Mouse (Mus musculus) embryonic facial prominence, embryonic 10.5 days (tissue): ENCODE measurements around the gene Lrrc7. TPM values are rescaled to one million over a fixed set of nuclear protein-coding genes. Genes with fewer than 3 reads are reported as not detected.

ENCODE experiments used
- DNase-seq: peaks from one replicate; pipeline ENCODE4 v3.0.0-alpha.2; 2017; ENCODE audit warnings: low spot score
- H3K27ac ChIP-seq: fragments of 300-500 bp; sonication (generic); replicated peaks from 2 replicates; pipeline ENCODE4 v1.5.1; 2016; ENCODE audit warnings: mild to moderate bottlenecking
- H3K27me3 ChIP-seq: fragments of 300-500 bp; sonication (generic); replicated peaks from 2 replicates; pipeline ENCODE4 v1.6.1; 2016; ENCODE audit warnings: low read depth, mild to moderate bottlenecking; ENCODE audit not compliant: poor library complexity, severe bottlenecking
- H3K36me3 ChIP-seq: fragments of 300-500 bp; sonication (generic); replicated peaks from 2 replicates; pipeline ENCODE4 v1.6.1; 2016; ENCODE audit warnings: mild to moderate bottlenecking, moderate library complexity
- H3K4me1 ChIP-seq: fragments of 300-500 bp; sonication (generic); 2 replicates; pipeline ENCODE4 v1.6.1; 2016
- H3K4me3 ChIP-seq: fragments of 300-500 bp; sonication (generic); 2 replicates; pipeline ENCODE4 v1.5.1; 2016; ENCODE audit warnings: mild to moderate bottlenecking, moderate library complexity
- H3K9me3 ChIP-seq: fragments of 300-500 bp; sonication (generic); 2 replicates; pipeline ENCODE4 v1.6.1; 2016; ENCODE audit warnings: mild to moderate bottlenecking
- WGBS: fragments of 180-500 bp; shearing (Covaris S2); methylation state at CpG from one replicate; pipeline ENCODE4 v1.1.7; 2016; 5-methylcytosine and 5-hydroxymethylcytosine counted together
- polyA plus RNA-seq: library from polyadenylated mRNA; unstranded; fragments of >200 nt; fragmentation: Nextera tagmentation; extraction: Ambion mirVana; gene quantifications from 2 replicates; pipeline ENCODE4 v1.2.1, GENCODE M21; 2016

Gene Lrrc7
- polyA plus RNA-seq, 1 experiment from 2014 or later, result 0.37 TPM

DNA sequence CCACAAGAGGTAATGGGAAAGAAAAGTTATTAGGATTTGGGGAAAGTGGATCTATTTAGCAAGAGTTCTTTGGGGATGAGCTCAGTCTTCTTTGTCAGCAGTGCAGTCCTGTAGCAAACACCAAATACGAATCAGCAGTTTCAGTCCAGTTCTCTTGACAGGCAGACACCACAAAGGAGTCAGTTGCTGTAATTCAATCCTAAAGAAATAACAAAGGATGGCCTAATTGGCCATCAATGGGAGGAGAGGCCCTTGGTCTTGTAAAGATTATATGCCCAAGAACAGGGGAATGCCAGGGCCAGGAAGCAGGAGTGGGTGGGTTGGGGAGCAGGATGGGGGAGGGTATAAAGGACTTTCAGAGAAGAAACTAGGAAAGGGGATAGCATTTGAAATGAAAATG lies 33.5 kb downstream of the Lrrc7 start:
- DNase-seq, result no peak
- Histone ChIP-seq H3K27me3 (no peaks in the 10 kb centered on the region), H3K36me3 (no peaks in the 10 kb centered on the region), H3K9me3 (no peaks in the 10 kb centered on the region), H3K4me1 (peaks cover 3% of the 10 kb centered on the region; the same call in 1 of the 2 replicates), H3K4me3 (no peak overlapping the region), H3K27ac (no peak overlapping the region)
- WGBS, result 60% methylated on average over 1 of the region's 1 CpGs

DNA sequence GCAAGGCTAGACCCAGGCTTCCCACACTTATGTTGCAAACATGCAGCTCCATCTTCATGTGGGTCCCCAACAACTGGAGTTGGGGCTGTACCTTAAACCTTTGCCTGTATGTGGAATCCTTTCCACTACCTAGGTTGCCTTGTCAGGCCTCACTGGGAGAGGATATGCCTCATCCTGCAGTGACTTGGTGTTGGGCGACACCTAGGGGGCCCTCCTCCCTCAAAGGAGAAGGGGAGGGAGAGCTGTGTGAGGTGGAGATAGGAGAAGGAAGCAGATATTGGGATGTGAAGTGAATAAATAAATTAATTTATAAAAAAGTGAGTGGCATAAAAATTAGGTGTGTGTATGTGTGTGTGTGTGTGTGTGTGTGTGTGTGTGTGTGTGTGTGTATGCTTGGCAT lies 68.3 kb downstream of the Lrrc7 start:
- no peaks in the 10 kb centered on the region for H3K27me3 ChIP-seq
- no peaks in the 10 kb centered on the region for H3K36me3 ChIP-seq
- H3K27ac ChIP-seq, result no peak overlapping the region
- no peaks in the 10 kb centered on the region for H3K4me1 ChIP-seq
- DNase-seq, result no peak
- H3K4me3 ChIP-seq, result no peak overlapping the region
- no peaks in the 10 kb centered on the region for H3K9me3 ChIP-seq
- WGBS, result 76% methylated on average over 1 of the region's 1 CpGs

DNA sequence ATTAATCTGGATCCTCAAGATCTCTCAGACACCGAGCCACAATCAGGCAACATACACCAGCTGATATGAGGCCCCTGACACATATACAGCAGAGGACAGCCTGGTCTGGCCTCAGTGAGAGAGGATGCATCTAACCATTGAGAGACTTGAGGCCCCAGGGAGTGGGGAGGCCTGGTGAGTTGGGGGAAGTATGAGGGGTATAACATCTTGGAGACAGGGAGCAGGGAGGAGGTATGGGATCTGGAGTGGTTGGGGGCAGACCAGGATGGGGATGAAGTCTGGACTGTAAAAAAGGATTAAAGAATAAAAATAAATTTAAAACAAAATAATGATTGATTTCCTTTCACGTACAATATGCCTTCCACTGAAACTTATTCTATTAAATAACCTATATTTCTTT lies 82.3 kb downstream of the Lrrc7 start:
- Histone ChIP-seq H3K4me1 (no peaks in the 10 kb centered on the region), H3K4me3 (no peak overlapping the region), H3K36me3 (no peaks in the 10 kb centered on the region), H3K27ac (no peak overlapping the region), H3K9me3 (no peaks in the 10 kb centered on the region), H3K27me3 (no peaks in the 10 kb centered on the region)
- no peak for DNase-seq
- WGBS, result 87% methylated on average over 2 of the region's 2 CpGs

DNA sequence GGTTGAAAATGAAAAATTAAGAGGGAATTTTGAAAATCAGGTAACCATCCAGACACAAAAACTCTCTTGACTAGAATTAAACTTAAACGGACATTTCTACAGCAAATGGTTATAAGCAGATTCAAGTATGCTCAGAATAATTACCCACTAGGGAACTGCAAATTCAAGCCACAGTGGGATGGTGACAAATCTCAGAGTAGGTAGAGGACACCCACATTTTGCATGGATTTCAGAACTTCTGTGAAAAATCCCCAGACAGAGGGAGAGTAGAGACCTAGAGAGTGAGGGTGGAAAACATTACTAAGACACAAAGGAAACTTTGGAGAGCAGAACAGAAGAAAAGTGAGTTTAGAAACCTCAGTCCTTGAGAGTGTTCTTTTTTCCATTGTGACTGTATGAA lies 161.4 kb downstream of the Lrrc7 start:
- H3K27me3 ChIP-seq, result no peaks in the 10 kb centered on the region
- WGBS, result 88% methylated on average over 1 of the region's 1 CpGs
- no peaks in the 10 kb centered on the region for H3K4me1 ChIP-seq
- H3K4me3 ChIP-seq, result no peak overlapping the region
- H3K9me3 ChIP-seq, result peaks cover 3% of the 10 kb centered on the region; the same call in 1 of the 2 replicates
- no peak for DNase-seq
- no peaks in the 10 kb centered on the region for H3K36me3 ChIP-seq
- no peak overlapping the region for H3K27ac ChIP-seq

DNA sequence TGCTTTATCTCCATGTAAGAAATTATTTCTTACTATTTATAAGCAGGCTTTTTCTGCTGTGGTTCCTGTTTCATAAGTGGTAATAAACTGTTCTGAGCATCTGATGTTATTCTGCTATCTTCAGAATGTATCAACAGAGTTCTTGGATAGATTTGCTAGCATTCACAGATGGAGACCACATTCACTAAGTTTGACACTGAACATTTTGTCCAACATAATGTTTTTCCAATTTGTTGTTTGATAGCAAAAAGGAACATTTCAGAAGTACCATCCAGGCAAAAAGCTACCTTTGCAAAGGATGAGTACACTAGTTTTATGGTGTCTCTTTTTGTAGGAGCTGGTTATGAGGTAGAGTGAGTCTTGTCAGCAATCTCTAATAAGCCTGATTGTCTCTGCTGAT lies 170.5 kb downstream of the Lrrc7 start:
- Histone ChIP-seq H3K4me3 (no peak overlapping the region), H3K27me3 (no peaks in the 10 kb centered on the region), H3K4me1 (no peaks in the 10 kb centered on the region), H3K36me3 (no peaks in the 10 kb centered on the region), H3K27ac (no peak overlapping the region), H3K9me3 (no peaks in the 10 kb centered on the region)
- no peak for DNase-seq

DNA sequence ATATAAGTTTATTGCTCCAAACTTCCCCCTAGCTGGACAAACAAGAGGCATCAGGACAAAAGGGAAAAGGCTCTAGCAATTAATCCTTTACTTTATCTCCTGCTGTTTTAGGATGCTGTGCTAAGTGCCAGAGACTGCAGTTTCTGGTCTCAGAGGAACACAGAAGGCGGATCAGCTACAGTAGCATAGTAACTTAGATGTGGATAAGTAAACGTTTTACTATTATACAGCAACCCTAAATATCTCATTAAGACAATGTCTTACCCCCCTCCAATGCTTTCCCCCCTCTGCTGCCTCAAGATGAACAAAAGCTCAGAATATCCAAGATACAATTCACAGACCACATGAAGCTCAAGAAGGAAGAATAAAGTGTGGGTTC lies 174.0 kb downstream of the Lrrc7 start:
- Histone ChIP-seq H3K36me3 (no peaks in the 10 kb centered on the region), H3K27ac (no peak overlapping the region), H3K27me3 (no peaks in the 10 kb centered on the region), H3K9me3 (no peaks in the 10 kb centered on the region), H3K4me3 (no peak overlapping the region), H3K4me1 (no peaks in the 10 kb centered on the region)
- 49% methylated on average over 2 of the region's 2 CpGs for WGBS
- no peak for DNase-seq

DNA sequence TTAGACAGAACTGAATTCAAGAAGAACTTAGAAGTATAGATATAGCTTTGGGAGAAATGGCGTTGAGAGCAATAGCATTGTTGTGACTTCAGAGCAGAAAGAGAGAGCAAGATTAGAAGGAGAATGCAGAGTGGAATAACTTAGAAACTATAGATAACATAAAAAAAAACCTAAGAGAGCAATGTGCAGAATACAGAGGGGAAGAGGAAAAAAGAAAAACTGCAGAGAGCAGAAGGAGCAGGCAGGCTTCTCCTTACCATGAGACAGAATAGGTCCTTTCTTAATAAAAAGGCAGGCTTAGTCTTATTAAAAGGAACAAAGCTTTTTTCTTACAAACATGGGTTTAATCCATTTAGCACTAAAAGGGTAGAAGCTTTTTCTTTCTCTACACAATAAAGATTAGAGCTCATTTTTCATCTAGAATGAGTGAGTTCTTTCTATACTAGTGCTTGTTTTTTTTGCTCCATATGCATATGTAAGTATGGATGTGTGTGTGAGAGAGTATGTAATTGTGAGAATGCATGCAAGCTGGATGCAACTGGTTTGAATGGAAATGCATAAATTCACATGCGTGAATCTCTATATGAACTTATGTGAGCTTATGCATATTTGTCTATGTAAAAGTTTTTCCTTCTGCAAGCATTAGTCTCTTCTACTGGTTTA lies 174.5 kb downstream of the Lrrc7 start:
- DNase-seq, result no peak
- H3K27me3 ChIP-seq, result no peaks in the 10 kb centered on the region
- WGBS, result 86% methylated on average over 2 of the region's 2 CpGs
- no peaks in the 10 kb centered on the region for H3K36me3 ChIP-seq
- H3K4me1 ChIP-seq, result no peaks in the 10 kb centered on the region
- no peaks in the 10 kb centered on the region for H3K9me3 ChIP-seq
- H3K27ac ChIP-seq, result no peak overlapping the region
- no peak overlapping the region for H3K4me3 ChIP-seq

DNA sequence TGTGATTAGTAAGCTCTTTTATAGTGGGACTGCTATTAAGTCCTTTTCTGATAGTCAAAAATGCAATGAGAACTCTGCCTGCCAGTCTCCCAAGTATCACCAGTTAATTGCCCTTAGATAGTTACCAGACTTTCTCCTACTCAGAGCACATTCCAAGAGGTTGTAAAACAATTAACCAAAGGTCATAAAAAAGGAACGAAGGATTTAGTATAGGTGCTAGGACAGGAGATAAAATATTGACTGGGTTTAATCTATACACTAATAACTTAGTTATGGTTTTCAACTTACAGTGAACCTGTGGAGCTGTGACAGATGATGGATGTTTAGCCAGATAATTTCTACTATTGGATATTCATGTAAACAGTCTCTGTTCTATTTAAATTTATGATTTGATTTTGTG lies 175.2 kb downstream of the Lrrc7 start:
- no peaks in the 10 kb centered on the region for H3K4me1 ChIP-seq
- WGBS, result 48% methylated on average over 1 of the region's 1 CpGs
- no peaks in the 10 kb centered on the region for H3K9me3 ChIP-seq
- DNase-seq, result no peak
- no peak overlapping the region for H3K27ac ChIP-seq
- no peak overlapping the region for H3K4me3 ChIP-seq
- no peaks in the 10 kb centered on the region for H3K27me3 ChIP-seq
- H3K36me3 ChIP-seq, result no peaks in the 10 kb centered on the region

DNA sequence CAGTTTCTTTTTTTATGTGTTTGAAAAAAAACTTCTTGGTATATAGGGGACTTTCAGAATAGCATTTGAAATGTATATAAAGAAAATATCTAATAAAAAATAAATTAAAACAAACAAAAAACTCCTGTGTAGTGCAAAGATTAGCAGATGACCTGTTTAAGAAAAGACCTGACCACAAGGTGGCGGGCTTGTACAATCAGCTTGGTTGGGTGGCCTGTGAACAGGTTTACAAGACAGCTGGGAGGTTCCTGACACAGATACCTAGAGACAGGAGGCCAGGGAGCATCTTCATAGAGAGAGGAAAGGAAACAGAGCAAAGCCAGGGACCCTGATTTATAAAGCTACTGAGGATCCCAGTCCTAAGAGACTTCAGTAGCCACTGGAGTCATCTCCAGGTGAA lies 186.1 kb downstream of the Lrrc7 start:
- Histone ChIP-seq H3K9me3 (no peaks in the 10 kb centered on the region), H3K27ac (no peak overlapping the region), H3K4me1 (no peaks in the 10 kb centered on the region), H3K27me3 (no peaks in the 10 kb centered on the region), H3K4me3 (no peak overlapping the region), H3K36me3 (no peaks in the 10 kb centered on the region)
- WGBS, result 2% methylated on average over 1 of the region's 1 CpGs
- DNase-seq, result peak; percentile 48

DNA sequence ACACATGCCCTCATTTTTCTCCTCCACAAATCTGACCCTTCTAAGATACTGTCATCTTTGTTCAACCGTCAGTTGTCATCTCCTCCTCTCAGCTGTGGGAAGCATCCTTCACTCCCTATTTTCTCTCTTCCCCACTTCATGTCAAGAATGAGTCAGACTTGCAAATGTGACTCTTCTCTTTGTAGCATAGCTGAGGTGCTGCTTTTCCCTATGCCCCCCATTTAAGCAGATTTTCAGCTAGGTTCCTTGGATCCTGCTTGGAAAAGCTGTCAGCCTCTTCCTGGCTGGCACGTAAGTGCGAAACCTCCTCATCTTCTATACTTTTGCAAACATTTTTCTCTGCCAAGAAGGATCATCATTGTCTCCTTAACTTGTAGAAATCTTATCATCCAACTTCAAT lies 192.9 kb downstream of the Lrrc7 start:
- no peaks in the 10 kb centered on the region for H3K36me3 ChIP-seq
- no peak overlapping the region for H3K4me3 ChIP-seq
- DNase-seq, result no peak
- H3K4me1 ChIP-seq, result no peaks in the 10 kb centered on the region
- WGBS, result 88% methylated on average over 3 of the region's 3 CpGs
- no peaks in the 10 kb centered on the region for H3K27me3 ChIP-seq
- H3K9me3 ChIP-seq, result no peaks in the 10 kb centered on the region
- no peak overlapping the region for H3K27ac ChIP-seq

DNA sequence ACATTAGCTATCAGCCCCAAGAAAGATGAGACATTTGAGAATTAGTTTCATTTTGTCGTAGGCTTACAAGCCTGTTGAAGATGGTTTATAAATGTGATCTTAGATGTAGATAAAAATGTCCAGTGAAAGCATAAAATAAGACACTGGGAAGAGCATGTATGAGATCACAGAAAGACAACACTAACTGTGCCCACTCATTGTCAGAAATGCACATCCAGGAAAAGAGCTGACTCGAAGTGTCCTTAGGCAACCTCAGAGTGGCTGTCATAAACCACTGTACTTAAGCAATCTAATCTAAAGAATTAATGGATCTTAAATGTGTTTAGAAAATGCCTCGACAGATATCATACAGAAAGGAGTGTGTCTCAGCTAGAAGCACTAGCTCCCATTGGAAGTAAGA lies 196.2 kb downstream of the Lrrc7 start:
- no peak overlapping the region for H3K27ac ChIP-seq
- H3K36me3 ChIP-seq, result no peaks in the 10 kb centered on the region
- no peak overlapping the region for H3K4me3 ChIP-seq
- no peaks in the 10 kb centered on the region for H3K4me1 ChIP-seq
- no peaks in the 10 kb centered on the region for H3K9me3 ChIP-seq
- H3K27me3 ChIP-seq, result no peaks in the 10 kb centered on the region
- 87% methylated on average over 3 of the region's 3 CpGs for WGBS
- DNase-seq, result no peak

DNA sequence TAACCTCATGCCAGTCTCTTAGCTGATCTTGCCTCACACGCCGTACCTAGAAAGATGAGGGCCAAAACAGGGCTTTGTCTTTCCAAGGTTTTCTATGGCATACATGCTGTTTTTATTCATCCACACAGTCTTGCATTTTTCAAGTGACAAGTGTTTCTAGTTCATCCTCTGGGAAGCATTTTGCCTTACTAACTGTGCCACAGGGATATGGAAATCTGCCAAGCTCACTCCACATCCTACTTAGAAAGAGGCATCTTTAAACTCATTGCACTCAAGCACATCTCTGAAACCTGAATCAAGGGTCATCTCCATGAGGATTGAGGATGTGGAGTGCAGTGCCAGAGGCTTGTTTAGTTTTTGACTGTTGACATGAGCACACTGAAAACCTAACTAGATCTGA lies 199.9 kb downstream of the Lrrc7 start:
- H3K4me3 ChIP-seq, result no peak overlapping the region
- no peaks in the 10 kb centered on the region for H3K9me3 ChIP-seq
- H3K27me3 ChIP-seq, result no peaks in the 10 kb centered on the region
- no peak for DNase-seq
- H3K4me1 ChIP-seq, result no peaks in the 10 kb centered on the region
- no peak overlapping the region for H3K27ac ChIP-seq
- no peaks in the 10 kb centered on the region for H3K36me3 ChIP-seq
- 90% methylated on average over 2 of the region's 2 CpGs for WGBS

DNA sequence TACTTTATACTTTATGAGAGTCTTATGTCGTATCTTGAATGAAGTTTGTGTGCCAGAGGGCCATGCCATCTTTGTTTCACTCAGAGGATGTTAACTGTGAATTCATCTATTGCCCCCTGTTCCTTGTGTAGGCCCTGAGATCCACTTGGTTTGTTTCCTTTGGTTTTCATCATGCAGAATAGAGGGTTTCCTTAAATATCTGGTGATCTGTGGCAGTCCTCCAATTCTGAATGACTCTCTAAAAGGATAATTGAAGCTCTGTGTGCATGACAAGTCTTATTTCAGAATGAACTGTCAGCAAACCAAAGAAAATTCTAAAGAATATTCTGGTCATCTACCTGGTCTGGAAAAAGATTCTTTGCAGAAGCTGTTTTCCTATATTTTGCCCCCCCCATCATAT lies 205.3 kb downstream of the Lrrc7 start:
- Histone ChIP-seq H3K9me3 (no peaks in the 10 kb centered on the region), H3K4me1 (no peaks in the 10 kb centered on the region), H3K36me3 (no peaks in the 10 kb centered on the region), H3K4me3 (no peak overlapping the region), H3K27me3 (no peaks in the 10 kb centered on the region), H3K27ac (no peak overlapping the region)
- 82% methylated on average over 1 of the region's 1 CpGs for WGBS
- no peak for DNase-seq

DNA sequence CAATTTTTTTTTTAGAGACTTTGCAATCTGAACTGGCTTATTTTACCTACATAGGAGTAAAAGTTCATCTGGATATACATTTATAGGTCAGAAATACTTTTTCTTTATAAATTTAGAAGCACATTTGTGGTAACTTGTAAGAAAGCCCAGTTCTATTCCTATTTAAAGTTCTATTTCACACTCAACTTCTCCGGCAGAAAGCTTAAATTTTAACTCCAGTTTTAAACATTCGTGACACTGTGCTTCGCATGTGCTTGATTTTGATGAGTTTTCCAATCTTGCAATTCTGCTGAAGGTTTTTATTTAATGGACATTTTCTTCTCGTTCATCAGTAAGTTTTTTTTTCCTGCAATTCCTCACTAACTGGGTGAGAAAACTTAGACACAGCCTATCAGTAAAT lies 205.8 kb downstream of the Lrrc7 start:
- 90% methylated on average over 4 of the region's 4 CpGs for WGBS
- Histone ChIP-seq H3K36me3 (no peaks in the 10 kb centered on the region), H3K4me3 (no peak overlapping the region), H3K27me3 (no peaks in the 10 kb centered on the region), H3K4me1 (no peaks in the 10 kb centered on the region), H3K9me3 (no peaks in the 10 kb centered on the region), H3K27ac (no peak overlapping the region)
- DNase-seq, result no peak
